Mouse (Mus musculus): ENCODE data around the gene 1110065P20Rik. TPM values are rescaled to one million over a fixed set of nuclear protein-coding genes. Genes with fewer than 3 reads are reported as not detected.

The 1110065P20Rik gene
- polyA plus RNA-seq, 1 experiment from 2014 or later = 11.1 TPM

DNA sequence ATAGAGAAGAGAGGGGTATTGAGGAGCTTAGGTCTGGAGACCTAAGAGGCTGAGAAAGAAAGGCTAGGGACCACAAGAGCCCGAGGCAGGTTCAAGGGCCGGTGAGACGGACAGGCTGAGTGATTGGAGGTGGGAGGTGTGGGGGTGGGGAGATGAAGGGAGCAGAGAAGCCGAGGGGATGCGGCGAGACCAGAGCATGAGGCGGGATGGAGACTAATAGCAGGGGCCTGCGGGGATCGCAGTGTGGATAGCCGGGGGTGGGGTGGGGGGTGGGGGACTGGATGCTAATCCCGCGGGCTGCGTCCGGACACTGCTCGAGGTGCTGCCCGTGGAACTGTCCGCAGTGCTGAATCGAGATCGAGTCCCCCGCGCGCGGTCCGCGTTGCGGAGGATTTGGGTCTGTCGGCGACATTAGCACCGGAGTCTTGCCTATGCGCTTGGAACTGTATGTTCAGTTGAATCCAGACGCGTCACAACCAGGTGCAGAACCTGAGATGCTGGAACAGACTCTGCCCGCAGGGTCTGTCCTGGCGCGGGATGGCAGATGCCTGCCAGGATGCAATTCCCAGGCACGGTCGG, 31.2 kb upstream of the 1110065P20Rik start:
- no peak for ATAC-seq (ENCODE audit: low read depth)
- 3% methylated on average over 37 of the region's 37 CpGs for WGBS (ENCODE audit: insufficient replicate concordance)
- Histone ChIP-seq H3K4me3 (ENCODE audit: low read depth, low read length) (no peak overlapping the region), H3K36me3 (ENCODE audit: control insufficient read depth, insufficient read depth) (no peaks in the 10 kb centered on the region), H3K9me3 (replicated peaks; ENCODE audit: control insufficient read depth, low read length) (no peaks in the 10 kb centered on the region), H3K4me1 (ENCODE audit: control insufficient read depth, low read depth, low read length) (no peaks in the 10 kb centered on the region), H3K4me2 (ENCODE audit: low read depth, low read length) (no peak overlapping the region), H3K9ac (ENCODE audit: low read depth, low read length) (no peak overlapping the region), H3K27me3 (ENCODE audit: control insufficient read depth, insufficient read depth, low read depth, low read length) (peaks cover 52% of the 10 kb centered on the region), H3K27ac (ENCODE audit: low read length) (no peak overlapping the region)

DNA sequence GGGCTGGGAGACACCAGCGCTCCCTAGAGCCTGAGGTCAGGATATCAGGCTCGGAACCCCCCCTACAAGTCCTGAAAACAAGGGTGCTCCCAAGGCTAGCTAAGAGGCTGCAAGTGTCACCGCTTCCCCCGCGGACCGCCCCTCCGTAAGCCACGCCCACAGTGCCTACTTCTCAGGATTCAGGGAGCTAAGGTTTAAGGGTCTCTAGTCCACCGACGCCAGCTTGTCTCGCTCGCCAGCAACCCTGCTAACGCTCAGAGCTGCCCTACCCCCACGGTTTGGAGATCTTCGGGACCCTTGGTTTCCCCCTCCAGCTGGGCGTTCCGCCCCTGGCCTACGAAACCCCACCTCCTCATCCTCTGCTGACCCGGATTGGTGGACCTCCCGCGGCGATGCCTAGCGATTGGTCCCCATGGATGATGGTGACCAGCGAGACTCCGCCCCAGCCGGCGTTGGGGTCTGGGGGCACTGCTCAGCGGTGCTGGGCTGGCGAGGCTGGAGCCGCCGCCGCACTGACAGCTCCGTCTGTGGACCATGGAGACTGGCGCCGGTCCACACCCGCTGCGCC, 30.4 kb upstream of the 1110065P20Rik start:
- no peak overlapping the region for H3K9ac ChIP-seq (ENCODE audit: low read depth, low read length)
- H3K27ac ChIP-seq (ENCODE audit: low read length) = no peak overlapping the region
- peaks cover 52% of the 10 kb centered on the region for H3K27me3 ChIP-seq (ENCODE audit: control insufficient read depth, insufficient read depth, low read depth, low read length)
- no peaks in the 10 kb centered on the region for H3K4me1 ChIP-seq (ENCODE audit: control insufficient read depth, low read depth, low read length)
- H3K36me3 ChIP-seq (ENCODE audit: control insufficient read depth, insufficient read depth) = no peaks in the 10 kb centered on the region
- no peak for ATAC-seq (ENCODE audit: low read depth)
- H3K4me2 ChIP-seq (ENCODE audit: low read depth, low read length) = no peak overlapping the region
- H3K4me3 ChIP-seq (ENCODE audit: low read depth, low read length) = no peak overlapping the region
- WGBS (ENCODE audit: insufficient replicate concordance) = 1% methylated on average over 37 of the region's 37 CpGs
- H3K9me3 ChIP-seq (replicated peaks; ENCODE audit: control insufficient read depth, low read length) = no peaks in the 10 kb centered on the region

DNA sequence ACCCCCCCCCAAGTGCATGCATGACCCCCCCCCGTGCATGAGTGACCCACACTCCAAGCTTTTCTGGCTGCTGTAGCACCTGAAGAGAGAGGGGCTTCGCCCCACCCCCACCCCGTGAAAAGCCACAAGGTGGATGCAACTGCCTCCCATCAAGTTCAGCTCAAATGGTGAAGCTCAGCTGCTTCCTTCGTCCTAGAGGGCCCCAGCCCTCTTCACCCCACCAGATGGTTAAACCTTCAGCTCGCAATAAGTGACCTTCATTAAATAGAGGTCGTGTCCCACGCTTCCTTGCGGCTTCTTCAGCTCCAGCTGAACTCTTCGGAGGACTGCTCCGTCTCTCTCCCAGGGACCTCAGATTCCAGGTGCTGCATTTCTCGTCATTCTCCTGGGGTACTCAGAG, 29.6 kb upstream of the 1110065P20Rik start, which contains the start of gene Epha10:
Gene Epha10, plus strand, starts transcription at position 301 of the 400 bp plus-strand sequence.
- H3K9ac ChIP-seq (ENCODE audit: low read depth, low read length) = no peak within 1 kb of the TSS
- ATAC-seq (ENCODE audit: low read depth) = no peak
- WGBS (ENCODE audit: insufficient replicate concordance) = 3% methylated on average over 11 of the region's 11 CpGs
- no peaks in the 10 kb centered on the region for H3K4me1 ChIP-seq (ENCODE audit: control insufficient read depth, low read depth, low read length)
- no peak within 1 kb of the TSS for H3K27ac ChIP-seq (ENCODE audit: low read length)
- no peak within 1 kb of the TSS for H3K4me2 ChIP-seq (ENCODE audit: low read depth, low read length)
- H3K9me3 ChIP-seq (replicated peaks; ENCODE audit: control insufficient read depth, low read length) = no peaks in the 10 kb centered on the region
- peaks cover 46% of the 10 kb centered on the region for H3K27me3 ChIP-seq (ENCODE audit: control insufficient read depth, insufficient read depth, low read depth, low read length)
- no peak within 1 kb of the TSS for H3K4me3 ChIP-seq (ENCODE audit: low read depth, low read length)
- H3K36me3 ChIP-seq (ENCODE audit: control insufficient read depth, insufficient read depth) = no peaks in the 10 kb centered on the region

DNA sequence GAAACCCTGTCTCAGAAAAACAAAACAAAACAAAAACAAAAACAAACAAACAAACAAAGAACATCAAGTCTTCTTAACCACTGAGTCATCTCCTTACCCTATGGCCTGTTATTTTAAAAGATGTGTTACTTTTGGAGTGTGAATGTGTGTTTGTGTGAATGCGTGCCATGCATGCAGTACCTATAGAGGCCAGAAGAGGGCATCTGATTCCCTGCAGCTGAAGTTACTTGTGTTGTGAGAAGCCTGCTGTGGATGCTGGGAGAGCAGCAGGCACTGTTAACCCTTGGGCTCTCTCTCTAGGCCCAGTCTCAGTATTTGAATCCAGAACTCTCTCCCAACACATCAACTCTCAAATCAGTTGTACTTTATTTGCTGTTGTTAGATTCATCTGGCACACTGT, 21.7 kb upstream of the 1110065P20Rik start:
- Histone ChIP-seq H3K9me3 (replicated peaks; ENCODE audit: control insufficient read depth, low read length) (peaks cover 3% of the 10 kb centered on the region; the same call in 1 of the 2 replicates), H3K4me2 (ENCODE audit: low read depth, low read length) (no peak overlapping the region), H3K27ac (ENCODE audit: low read length) (no peak overlapping the region), H3K4me3 (ENCODE audit: low read depth, low read length) (no peak overlapping the region), H3K9ac (ENCODE audit: low read depth, low read length) (no peak overlapping the region), H3K36me3 (ENCODE audit: control insufficient read depth, insufficient read depth) (no peaks in the 10 kb centered on the region), H3K4me1 (ENCODE audit: control insufficient read depth, low read depth, low read length) (no peaks in the 10 kb centered on the region), H3K27me3 (ENCODE audit: control insufficient read depth, insufficient read depth, low read depth, low read length) (no peaks in the 10 kb centered on the region)
- WGBS (ENCODE audit: insufficient replicate concordance) = 80% methylated on average over 1 of the region's 1 CpGs
- no peak for ATAC-seq (ENCODE audit: low read depth)

DNA sequence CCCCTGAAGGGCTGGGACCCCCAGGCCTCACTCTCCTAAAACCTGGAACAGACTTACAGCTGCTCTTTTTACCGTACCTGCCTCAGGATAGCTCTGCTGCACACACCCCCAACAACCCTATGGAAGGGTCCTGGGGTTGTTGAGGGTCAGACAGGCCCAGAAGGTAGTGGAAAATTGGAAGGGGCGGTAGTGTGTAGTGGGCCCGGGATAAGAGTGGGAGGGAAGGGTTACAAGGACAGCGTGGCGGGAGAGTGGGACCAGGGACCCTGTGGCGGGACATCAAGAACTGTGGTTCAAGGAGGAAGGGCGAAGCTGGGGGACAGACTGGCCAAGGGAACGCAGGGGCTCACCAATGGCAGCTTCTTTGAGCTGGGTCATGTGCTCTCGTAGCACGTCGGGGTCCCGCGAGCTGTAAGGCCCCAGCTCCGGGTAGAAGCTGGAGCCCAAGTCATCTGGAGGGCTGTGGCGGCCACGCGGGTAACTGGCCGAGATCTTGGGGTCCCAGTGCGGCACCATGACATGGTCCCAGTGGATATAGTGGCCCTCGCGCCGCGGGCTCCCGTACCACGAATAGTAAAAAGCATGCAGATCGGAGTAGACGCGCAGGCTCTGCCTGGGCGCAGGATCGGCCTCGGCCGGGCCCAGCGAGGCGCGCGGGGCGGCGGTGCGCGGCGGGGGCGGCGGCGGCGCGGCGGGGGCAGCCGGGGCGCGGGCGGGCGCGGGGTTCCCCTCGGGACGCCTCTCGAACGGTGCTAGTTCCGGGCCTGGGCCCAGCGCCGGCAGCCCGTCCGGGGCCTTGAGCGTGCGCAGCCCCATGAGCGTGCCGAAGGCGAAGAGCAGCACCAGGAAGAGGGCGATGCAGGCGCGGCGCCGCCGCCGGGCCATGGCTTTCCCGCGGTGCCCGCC, 10.5 kb upstream of the 1110065P20Rik start, which contains the start of gene Maneal:
Gene Maneal, minus strand, starts transcription at position 889 of the 906 bp plus-strand sequence.
- no peaks in the 10 kb centered on the region for H3K36me3 ChIP-seq (ENCODE audit: control insufficient read depth, insufficient read depth)
- peak within 1 kb of the TSS; percentile 21; the same call in 1 of the 2 replicates for H3K4me3 ChIP-seq (ENCODE audit: low read depth, low read length)
- H3K9me3 ChIP-seq (replicated peaks; ENCODE audit: control insufficient read depth, low read length) = no peaks in the 10 kb centered on the region
- ATAC-seq (ENCODE audit: low read depth) = no peak
- no peak within 1 kb of the TSS for H3K9ac ChIP-seq (ENCODE audit: low read depth, low read length)
- peaks cover 34% of the 10 kb centered on the region for H3K27me3 ChIP-seq (ENCODE audit: control insufficient read depth, insufficient read depth, low read depth, low read length)
- 4% methylated on average over 62 of the region's 77 CpGs for WGBS (ENCODE audit: insufficient replicate concordance)
- H3K4me2 ChIP-seq (ENCODE audit: low read depth, low read length) = 0 out of 2 replicates have a peak within 1 kb of the TSS, but pooled peaks have one; percentile 9
- no peak within 1 kb of the TSS for H3K27ac ChIP-seq (ENCODE audit: low read length)
- no peaks in the 10 kb centered on the region for H3K4me1 ChIP-seq (ENCODE audit: control insufficient read depth, low read depth, low read length)

DNA sequence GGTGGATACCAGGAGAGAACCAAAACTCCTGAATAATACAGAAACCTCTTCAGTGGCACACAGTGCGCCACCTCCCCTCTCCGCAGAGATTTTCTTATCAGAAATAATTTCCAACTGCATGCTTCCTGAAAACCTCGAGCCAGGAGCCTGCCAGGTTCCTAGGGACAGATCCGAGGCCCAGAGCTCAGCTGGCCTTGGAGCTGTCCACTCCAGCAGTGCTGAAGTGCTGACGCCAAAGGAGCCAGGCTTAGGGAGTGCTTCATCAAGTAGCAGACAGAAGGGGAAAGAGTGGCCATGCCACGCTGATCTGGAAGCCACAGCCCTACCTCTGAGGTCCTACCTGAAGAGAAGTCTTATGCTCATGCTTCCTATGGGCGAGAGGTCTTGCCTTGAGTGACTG, 9.4 kb upstream of the 1110065P20Rik start:
- Histone ChIP-seq H3K4me3 (ENCODE audit: low read depth, low read length) (no peak overlapping the region), H3K4me2 (ENCODE audit: low read depth, low read length) (no peak overlapping the region), H3K9me3 (replicated peaks; ENCODE audit: control insufficient read depth, low read length) (no peaks in the 10 kb centered on the region), H3K27ac (ENCODE audit: low read length) (no peak overlapping the region), H3K4me1 (ENCODE audit: control insufficient read depth, low read depth, low read length) (no peaks in the 10 kb centered on the region), H3K27me3 (ENCODE audit: control insufficient read depth, insufficient read depth, low read depth, low read length) (peaks cover 34% of the 10 kb centered on the region), H3K9ac (ENCODE audit: low read depth, low read length) (no peak overlapping the region), H3K36me3 (ENCODE audit: control insufficient read depth, insufficient read depth) (no peaks in the 10 kb centered on the region; the same call in 1 of the 2 replicates)
- ATAC-seq (ENCODE audit: low read depth) = no peak
- 4% methylated on average over 7 of the region's 7 CpGs for WGBS (ENCODE audit: insufficient replicate concordance)

DNA sequence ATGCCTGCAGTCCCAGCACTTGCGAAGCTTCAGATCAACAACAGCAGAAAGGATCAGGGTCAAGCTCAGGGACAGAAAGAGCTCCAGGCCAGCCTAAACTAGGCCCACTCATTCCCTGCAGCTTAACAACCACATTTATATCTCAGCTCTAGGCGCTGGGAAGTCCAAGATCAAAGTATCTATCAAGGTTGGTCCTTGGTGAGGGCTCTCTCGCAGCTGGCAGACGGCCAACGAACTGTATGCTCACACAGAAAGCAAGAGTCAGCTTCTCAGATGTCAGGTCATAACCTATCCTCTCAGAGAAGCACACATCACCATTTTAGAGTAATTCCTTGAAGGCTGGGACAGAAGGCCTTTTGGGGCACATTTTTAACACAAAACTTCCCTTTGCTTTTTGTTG, 7.4 kb upstream of the 1110065P20Rik start:
- H3K36me3 ChIP-seq (ENCODE audit: control insufficient read depth, insufficient read depth) = peaks cover 8% of the 10 kb centered on the region
- 67% methylated on average over 5 of the region's 5 CpGs for whole genome bisulfite sequencing (ENCODE audit: insufficient replicate concordance)
- H3K4me2 ChIP-seq (ENCODE audit: low read depth, low read length) = no peak overlapping the region
- no peak overlapping the region for H3K4me3 ChIP-seq (ENCODE audit: low read depth, low read length)
- H3K9ac ChIP-seq (ENCODE audit: low read depth, low read length) = no peak overlapping the region
- H3K4me1 ChIP-seq (ENCODE audit: control insufficient read depth, low read depth, low read length) = no peaks in the 10 kb centered on the region
- peaks cover 29% of the 10 kb centered on the region for H3K27me3 ChIP-seq (ENCODE audit: control insufficient read depth, insufficient read depth, low read depth, low read length)
- no peak for ATAC-seq (ENCODE audit: low read depth)
- H3K9me3 ChIP-seq (replicated peaks; ENCODE audit: control insufficient read depth, low read length) = no peaks in the 10 kb centered on the region
- H3K27ac ChIP-seq (ENCODE audit: low read length) = no peak overlapping the region

DNA sequence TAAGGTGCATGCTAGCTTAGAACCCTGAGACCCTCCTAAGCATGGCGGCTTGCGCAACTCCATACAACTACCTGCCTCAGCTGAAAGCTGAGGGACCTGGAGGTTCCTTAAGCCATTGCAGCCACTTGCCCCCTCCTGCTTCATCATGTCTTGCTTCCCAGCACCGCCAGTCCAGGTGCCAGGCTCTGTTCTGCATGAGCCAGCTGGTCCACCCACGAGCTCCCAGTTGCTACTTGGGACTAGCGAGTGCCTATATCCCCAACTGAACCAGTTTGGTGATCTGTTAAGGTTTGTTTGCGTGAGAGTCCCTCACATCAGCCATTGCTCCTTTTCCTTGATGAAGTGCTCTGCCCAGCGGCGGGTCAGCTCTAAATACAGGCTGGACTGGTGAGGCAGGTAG, 5.3 kb upstream of the 1110065P20Rik start:
- H3K4me3 ChIP-seq (ENCODE audit: low read depth, low read length) = no peak overlapping the region
- no peaks in the 10 kb centered on the region for H3K9me3 ChIP-seq (replicated peaks; ENCODE audit: control insufficient read depth, low read length)
- peaks cover 8% of the 10 kb centered on the region for H3K36me3 ChIP-seq (ENCODE audit: control insufficient read depth, insufficient read depth)
- H3K9ac ChIP-seq (ENCODE audit: low read depth, low read length) = no peak overlapping the region
- peaks cover 11% of the 10 kb centered on the region for H3K4me1 ChIP-seq (ENCODE audit: control insufficient read depth, low read depth, low read length)
- H3K27me3 ChIP-seq (ENCODE audit: control insufficient read depth, insufficient read depth, low read depth, low read length) = peaks cover 9% of the 10 kb centered on the region
- no peak for ATAC-seq (ENCODE audit: low read depth)
- no peak overlapping the region for H3K27ac ChIP-seq (ENCODE audit: low read length)
- 77% methylated on average over 8 of the region's 8 CpGs for WGBS (ENCODE audit: insufficient replicate concordance)
- no peak overlapping the region for H3K4me2 ChIP-seq (ENCODE audit: low read depth, low read length)
